Mouse (Mus musculus): ENCODE results near the gene Gsto1. TPM values are rescaled to one million over a fixed set of nuclear protein-coding genes. Genes with fewer than 3 reads are reported as not detected.

Gene Gsto1
- polyA plus RNA-seq, 1 experiment, result 125 TPM

GRCm38 (mm10) chr19:47822143-47822796 is 32.5 kb upstream of the Gsto1 start:
- Histone ChIP-seq H3K27ac (ENCODE audit: insufficient read depth, low read length) (no peak overlapping the region), H3K4me1 (ENCODE audit: control insufficient read depth, insufficient read depth, low read length) (no peaks in the 10 kb centered on the region), H3K9me3 (replicated peaks; ENCODE audit: control insufficient read depth, insufficient read depth, low read length, poor library complexity, severe bottlenecking) (no peaks in the 10 kb centered on the region), H3K27me3 (ENCODE audit: control insufficient read depth, insufficient read depth, low read length, poor library complexity, severe bottlenecking) (no peaks in the 10 kb centered on the region), H3K36me3 (ENCODE audit: control insufficient read depth, insufficient read depth, low read length, poor library complexity, severe bottlenecking) (no peaks in the 10 kb centered on the region), H3K9ac (ENCODE audit: low read depth, poor library complexity, severe bottlenecking) (no peak overlapping the region), H3K4me3 (ENCODE audit: low read depth, low read length) (no peak overlapping the region)
- TF ChIP-seq POLR2A (IDR thresholded peaks at IDR 0.05; ENCODE audit: insufficient read depth, low read length) (no peak), EP300 (IDR thresholded peaks at IDR 0.05; ENCODE audit: insufficient read depth, low read depth, low read length) (no peak), CTCF (IDR thresholded peaks at IDR 0.05; ENCODE audit: low read depth, low read length) (no peak)

- Histone ChIP-seq H3K36me3 (ENCODE audit: control insufficient read depth, insufficient read depth, low read length, poor library complexity, severe bottlenecking) (no peaks in the 10 kb centered on the region), H3K4me3 (ENCODE audit: low read depth, low read length) (no peak overlapping the region), H3K9me3 (replicated peaks; ENCODE audit: control insufficient read depth, insufficient read depth, low read length, poor library complexity, severe bottlenecking) (no peaks in the 10 kb centered on the region), H3K4me1 (ENCODE audit: control insufficient read depth, insufficient read depth, low read length) (no peaks in the 10 kb centered on the region), H3K27me3 (ENCODE audit: control insufficient read depth, insufficient read depth, low read length, poor library complexity, severe bottlenecking) (no peaks in the 10 kb centered on the region), H3K27ac (ENCODE audit: insufficient read depth, low read length) (no peak overlapping the region), H3K9ac (ENCODE audit: low read depth, poor library complexity, severe bottlenecking) (no peak overlapping the region)
- TF ChIP-seq CTCF (IDR thresholded peaks at IDR 0.05; ENCODE audit: low read depth, low read length) (no peak), POLR2A (IDR thresholded peaks at IDR 0.05; ENCODE audit: insufficient read depth, low read length) (no peak), EP300 (IDR thresholded peaks at IDR 0.05; ENCODE audit: insufficient read depth, low read depth, low read length) (no peak)
Observed at GRCm38 (mm10) chr19:47824026-47824425, 30.7 kb upstream of the Gsto1 start.

DNA sequence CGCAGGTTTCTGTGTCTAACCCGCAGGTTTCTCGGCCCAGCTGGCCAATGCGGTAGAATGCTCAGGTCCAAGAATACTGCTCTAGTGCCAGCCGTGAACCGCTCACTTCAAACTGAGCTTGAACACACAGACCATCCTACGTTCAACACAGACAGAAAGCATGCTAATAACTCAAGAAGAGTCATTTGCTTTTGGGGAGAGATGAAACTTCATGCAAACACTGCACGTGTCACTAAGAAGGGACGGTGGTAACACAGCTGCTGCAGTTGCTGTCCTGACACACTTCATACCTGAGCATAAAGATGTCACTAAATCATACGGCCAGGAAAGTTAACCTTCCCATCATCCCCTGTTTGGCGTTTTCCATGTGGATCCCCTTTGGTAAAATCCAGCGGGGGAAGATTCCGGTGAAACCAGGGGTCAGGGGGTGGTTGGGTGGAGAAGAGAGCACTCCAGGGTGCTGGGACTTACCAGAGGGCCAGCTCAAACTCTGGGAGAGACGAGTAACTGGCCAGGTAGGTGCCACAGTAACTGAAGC is 24.8 kb upstream of the Gsto1 start:
- Histone ChIP-seq H3K9me3 (replicated peaks; ENCODE audit: control insufficient read depth, insufficient read depth, low read length, poor library complexity, severe bottlenecking) (no peaks in the 10 kb centered on the region), H3K36me3 (ENCODE audit: control insufficient read depth, insufficient read depth, low read length, poor library complexity, severe bottlenecking) (no peaks in the 10 kb centered on the region), H3K4me3 (ENCODE audit: low read depth, low read length) (no peak overlapping the region), H3K27ac (ENCODE audit: insufficient read depth, low read length) (no peak overlapping the region), H3K4me1 (ENCODE audit: control insufficient read depth, insufficient read depth, low read length) (peaks cover 2% of the 10 kb centered on the region), H3K27me3 (ENCODE audit: control insufficient read depth, insufficient read depth, low read length, poor library complexity, severe bottlenecking) (no peaks in the 10 kb centered on the region), H3K9ac (ENCODE audit: low read depth, poor library complexity, severe bottlenecking) (no peak overlapping the region)
- TF ChIP-seq CTCF (IDR thresholded peaks at IDR 0.05; ENCODE audit: low read depth, low read length) (no peak), EP300 (IDR thresholded peaks at IDR 0.05; ENCODE audit: insufficient read depth, low read depth, low read length) (no peak), POLR2A (IDR thresholded peaks at IDR 0.05; ENCODE audit: insufficient read depth, low read length) (no peak)

DNA sequence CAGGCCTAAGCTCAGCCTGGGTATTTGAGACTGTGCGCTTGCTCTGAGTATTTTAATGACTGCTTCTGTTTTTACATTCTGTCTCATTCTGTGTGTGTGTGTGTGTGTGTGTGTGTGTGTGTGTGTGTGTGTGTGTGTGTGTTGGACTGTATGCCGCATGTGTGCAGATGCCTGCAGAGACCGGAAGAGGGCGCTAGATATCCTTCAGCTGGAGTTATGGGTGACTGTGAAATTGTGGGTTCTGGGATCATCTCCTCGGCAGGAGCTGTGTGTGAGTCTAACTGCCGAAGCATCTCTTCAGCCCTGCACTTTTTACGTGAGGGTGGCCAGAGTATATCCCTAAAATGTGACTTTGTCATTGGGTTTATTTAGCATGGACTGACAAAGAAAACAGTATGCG is 23.7 kb upstream of the Gsto1 start:
- Histone ChIP-seq H3K36me3 (ENCODE audit: control insufficient read depth, insufficient read depth, low read length, poor library complexity, severe bottlenecking) (no peaks in the 10 kb centered on the region), H3K4me3 (ENCODE audit: low read depth, low read length) (no peak overlapping the region), H3K27me3 (ENCODE audit: control insufficient read depth, insufficient read depth, low read length, poor library complexity, severe bottlenecking) (no peaks in the 10 kb centered on the region), H3K27ac (ENCODE audit: insufficient read depth, low read length) (no peak overlapping the region), H3K9me3 (replicated peaks; ENCODE audit: control insufficient read depth, insufficient read depth, low read length, poor library complexity, severe bottlenecking) (no peaks in the 10 kb centered on the region), H3K4me1 (ENCODE audit: control insufficient read depth, insufficient read depth, low read length) (peaks cover 2% of the 10 kb centered on the region), H3K9ac (ENCODE audit: low read depth, poor library complexity, severe bottlenecking) (no peak overlapping the region)
- TF ChIP-seq CTCF (IDR thresholded peaks at IDR 0.05; ENCODE audit: low read depth, low read length), result peak; percentile 19
- no peak for TF ChIP-seq EP300 (IDR thresholded peaks at IDR 0.05; ENCODE audit: insufficient read depth, low read depth, low read length)
- TF ChIP-seq POLR2A (IDR thresholded peaks at IDR 0.05; ENCODE audit: insufficient read depth, low read length), result no peak

GRCm38 (mm10) chr19:47832316-47832715 is 22.5 kb upstream of the Gsto1 start:
- no peak for TF ChIP-seq POLR2A (IDR thresholded peaks at IDR 0.05; ENCODE audit: insufficient read depth, low read length)
- no peak for TF ChIP-seq EP300 (IDR thresholded peaks at IDR 0.05; ENCODE audit: insufficient read depth, low read depth, low read length)
- TF ChIP-seq CTCF (IDR thresholded peaks at IDR 0.05; ENCODE audit: low read depth, low read length), result no peak
- Histone ChIP-seq H3K9me3 (replicated peaks; ENCODE audit: control insufficient read depth, insufficient read depth, low read length, poor library complexity, severe bottlenecking) (no peaks in the 10 kb centered on the region), H3K36me3 (ENCODE audit: control insufficient read depth, insufficient read depth, low read length, poor library complexity, severe bottlenecking) (no peaks in the 10 kb centered on the region), H3K4me3 (ENCODE audit: low read depth, low read length) (no peak overlapping the region), H3K27ac (ENCODE audit: insufficient read depth, low read length) (no peak overlapping the region), H3K9ac (ENCODE audit: low read depth, poor library complexity, severe bottlenecking) (no peak overlapping the region), H3K27me3 (ENCODE audit: control insufficient read depth, insufficient read depth, low read length, poor library complexity, severe bottlenecking) (no peaks in the 10 kb centered on the region), H3K4me1 (ENCODE audit: control insufficient read depth, insufficient read depth, low read length) (peaks cover 2% of the 10 kb centered on the region)

GRCm38 (mm10) chr19:47834614-47835013 is 20.2 kb upstream of the Gsto1 start:
- no peaks in the 10 kb centered on the region for H3K9me3 ChIP-seq (replicated peaks; ENCODE audit: control insufficient read depth, insufficient read depth, low read length, poor library complexity, severe bottlenecking)
- H3K9ac ChIP-seq (ENCODE audit: low read depth, poor library complexity, severe bottlenecking), result peak overlapping the region; percentile 83

More at GRCm38 (mm10) chr19:47834614-47835013, 20.2 kb upstream of the Gsto1 start:
- Histone ChIP-seq H3K4me3 (ENCODE audit: low read depth, low read length) (no peak overlapping the region), H3K27me3 (ENCODE audit: control insufficient read depth, insufficient read depth, low read length, poor library complexity, severe bottlenecking) (no peaks in the 10 kb centered on the region), H3K36me3 (ENCODE audit: control insufficient read depth, insufficient read depth, low read length, poor library complexity, severe bottlenecking) (no peaks in the 10 kb centered on the region), H3K4me1 (ENCODE audit: control insufficient read depth, insufficient read depth, low read length) (peaks cover 2% of the 10 kb centered on the region), H3K27ac (ENCODE audit: insufficient read depth, low read length) (peak overlapping the region; percentile 90)
- no peak for TF ChIP-seq EP300 (IDR thresholded peaks at IDR 0.05; ENCODE audit: insufficient read depth, low read depth, low read length)
- no peak for TF ChIP-seq CTCF (IDR thresholded peaks at IDR 0.05; ENCODE audit: low read depth, low read length)
- TF ChIP-seq POLR2A (IDR thresholded peaks at IDR 0.05; ENCODE audit: insufficient read depth, low read length), result no peak

All from ES-Bruce4 (cell line).